Mouse (Mus musculus) frontal cortex, postnatal 25 days (tissue): ENCODE results near the gene Cep350.

Experiments
- DNase-seq, 2 experiments: peaks; one replicate each; pipeline ENCODE4 v3.0.0; 2022; ENCODE audit warnings: low spot score in 2 of 2

Cep350 gene

GRCm38 (mm10) chr1:155809706-155810442 is 163.2 kb downstream of the Cep350 start:
- DNase-seq, result no peak

- no peak for DNase-seq
Observed at GRCm38 (mm10) chr1:155808261-155808660, 164.8 kb downstream of the Cep350 start.

- DNase-seq, result no peak
Observed at GRCm38 (mm10) chr1:155805607-155806006, 167.4 kb downstream of the Cep350 start.

- DNase-seq, result no peak
Observed at GRCm38 (mm10) chr1:155801014-155801991, 171.8 kb downstream of the Cep350 start.

- DNase-seq, result no peak
Observed at GRCm38 (mm10) chr1:155798000-155798399, 175.1 kb downstream of the Cep350 start.

DNA sequence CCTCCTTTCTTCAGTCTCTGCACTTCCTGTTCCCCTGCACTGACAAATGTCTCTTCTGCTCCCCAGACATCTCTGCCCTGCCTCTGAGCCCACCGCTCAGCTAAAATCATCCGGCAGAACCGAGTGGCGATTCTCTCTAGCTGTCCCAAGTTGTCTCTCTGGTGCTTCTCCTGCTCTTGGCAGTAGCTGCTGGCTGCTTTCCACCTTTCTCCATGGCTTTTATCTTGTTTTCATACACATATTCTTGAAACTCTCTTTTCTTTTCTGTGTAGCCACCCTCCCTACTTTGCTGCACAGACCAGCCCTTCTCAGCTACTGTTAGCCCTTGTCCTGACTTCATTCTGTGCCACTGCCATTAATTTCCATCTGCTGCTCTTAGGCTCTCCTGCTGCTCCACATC is 175.6 kb downstream of the Cep350 start:
- DNase-seq, result no peak

DNA sequence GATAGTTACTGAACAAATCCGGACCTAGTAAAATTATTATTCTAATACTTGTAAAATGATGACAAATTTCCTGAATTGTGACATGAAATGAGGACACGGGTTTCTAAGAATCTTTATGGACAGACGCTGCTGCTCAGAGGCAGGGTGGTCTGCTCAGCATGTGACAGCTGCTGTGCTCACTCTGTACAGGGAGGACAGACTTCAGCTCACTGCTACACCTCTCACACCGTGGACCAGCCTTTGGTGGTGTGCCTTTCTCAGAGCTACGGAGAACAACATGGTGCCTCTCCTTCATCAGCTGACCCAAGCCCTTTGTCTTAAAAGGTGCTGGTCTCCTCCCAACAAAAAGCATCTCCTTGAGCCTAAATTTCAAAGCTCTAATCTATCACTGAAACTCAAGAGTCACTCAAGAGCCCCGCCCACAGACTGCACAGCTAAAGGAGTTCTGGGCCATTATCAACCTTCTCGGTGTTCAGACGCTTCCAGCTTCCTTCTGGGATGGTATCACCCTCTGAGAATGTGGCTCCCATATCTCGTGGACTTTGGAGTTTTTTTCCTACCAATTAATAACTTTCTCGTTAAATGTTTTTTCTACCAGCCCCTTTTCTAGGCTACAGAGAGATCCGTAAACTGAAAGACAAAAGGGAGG is 176.2 kb downstream of the Cep350 start:
- DNase-seq, result no peak

GRCm38 (mm10) chr1:155795791-155796233 is 177.2 kb downstream of the Cep350 start:
- no peak for DNase-seq
